Mouse (Mus musculus): ENCODE measurements around the gene Edem1. TPM values are rescaled to one million over a fixed set of nuclear protein-coding genes. Genes with fewer than 3 reads are reported as not detected.

The Edem1 gene
- polyA plus RNA-seq, 1 experiment: 15.4 TPM

DNA sequence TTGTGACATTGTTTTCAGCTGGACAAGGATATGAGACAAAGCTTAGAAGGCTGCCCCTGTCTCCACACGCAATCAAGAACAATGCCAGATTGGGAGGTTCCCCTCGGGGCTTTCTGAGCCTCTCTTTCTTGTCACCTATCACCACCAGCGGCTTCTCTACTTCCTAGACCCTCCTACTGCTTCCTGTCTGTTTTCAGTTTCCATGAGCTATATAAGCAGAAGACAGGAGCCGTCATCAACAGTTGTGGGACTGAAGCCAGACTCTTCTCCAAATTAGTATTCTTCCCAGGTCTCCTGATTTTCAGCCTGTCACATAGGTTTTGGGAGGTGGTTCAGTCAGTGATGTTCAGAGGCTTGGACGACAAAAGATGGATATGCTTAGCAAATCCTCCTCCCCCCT, 47.6 kb downstream of the Edem1 start:
- Histone ChIP-seq H3K4me3 (no peak overlapping the region), H3K27me3 (ENCODE audit: control insufficient read depth, insufficient read depth, insufficient read length) (peaks cover 6% of the 10 kb centered on the region), H3K79me2 (ENCODE audit: control insufficient read depth, insufficient read depth) (no peaks in the 10 kb centered on the region), H3K4me2 (ENCODE audit: low read depth) (peak overlapping the region; percentile 51), H3K36me3 (ENCODE audit: control insufficient read depth, insufficient read depth) (no peaks in the 10 kb centered on the region), H3ac (ENCODE audit: control insufficient read depth, insufficient read length) (no peak overlapping the region)
- TF ChIP-seq MAX (IDR thresholded peaks at IDR 0.05; ENCODE audit: low read depth) (no peak), CEBPB (IDR thresholded peaks at IDR 0.05; ENCODE audit: insufficient read depth, poor library complexity, severe bottlenecking) (no peak), POLR2AphosphoS2 (IDR thresholded peaks at IDR 0.05; ENCODE audit: insufficient read length, low read depth) (no peak)

DNA sequence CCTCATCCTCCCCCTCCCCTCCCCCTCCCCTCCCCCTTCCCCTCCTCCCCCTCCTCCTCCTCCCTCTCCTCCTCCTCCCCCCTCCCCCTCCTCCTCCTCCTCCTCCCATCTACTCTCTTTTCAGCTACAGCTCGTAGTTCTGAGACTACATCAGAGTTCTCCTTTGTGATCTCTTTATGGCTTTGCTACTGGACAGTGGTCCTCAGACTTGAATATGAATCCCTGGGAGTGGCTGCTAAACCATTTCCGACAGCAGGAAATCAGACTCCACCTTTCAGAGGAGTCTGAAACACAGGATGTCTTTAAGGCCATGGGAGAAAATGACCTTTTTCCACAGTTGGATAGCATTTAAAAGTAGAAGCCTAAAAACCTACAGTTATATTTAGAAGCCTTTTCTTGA, 48.0 kb downstream of the Edem1 start:
- Histone ChIP-seq H3K4me2 (ENCODE audit: low read depth) (no peak overlapping the region), H3K36me3 (ENCODE audit: control insufficient read depth, insufficient read depth) (no peaks in the 10 kb centered on the region), H3K79me2 (ENCODE audit: control insufficient read depth, insufficient read depth) (no peaks in the 10 kb centered on the region), H3ac (ENCODE audit: control insufficient read depth, insufficient read length) (no peak overlapping the region), H3K4me3 (no peak overlapping the region), H3K27me3 (ENCODE audit: control insufficient read depth, insufficient read depth, insufficient read length) (peaks cover 6% of the 10 kb centered on the region)
- TF ChIP-seq POLR2A (IDR thresholded peaks at IDR 0.05; ENCODE audit: insufficient read length, low read depth) (no peak), REST (IDR thresholded peaks at IDR 0.05; ENCODE audit: insufficient read depth, insufficient read length) (no peak), CEBPB (IDR thresholded peaks at IDR 0.05; ENCODE audit: insufficient read depth, poor library complexity, severe bottlenecking) (no peak)

DNA sequence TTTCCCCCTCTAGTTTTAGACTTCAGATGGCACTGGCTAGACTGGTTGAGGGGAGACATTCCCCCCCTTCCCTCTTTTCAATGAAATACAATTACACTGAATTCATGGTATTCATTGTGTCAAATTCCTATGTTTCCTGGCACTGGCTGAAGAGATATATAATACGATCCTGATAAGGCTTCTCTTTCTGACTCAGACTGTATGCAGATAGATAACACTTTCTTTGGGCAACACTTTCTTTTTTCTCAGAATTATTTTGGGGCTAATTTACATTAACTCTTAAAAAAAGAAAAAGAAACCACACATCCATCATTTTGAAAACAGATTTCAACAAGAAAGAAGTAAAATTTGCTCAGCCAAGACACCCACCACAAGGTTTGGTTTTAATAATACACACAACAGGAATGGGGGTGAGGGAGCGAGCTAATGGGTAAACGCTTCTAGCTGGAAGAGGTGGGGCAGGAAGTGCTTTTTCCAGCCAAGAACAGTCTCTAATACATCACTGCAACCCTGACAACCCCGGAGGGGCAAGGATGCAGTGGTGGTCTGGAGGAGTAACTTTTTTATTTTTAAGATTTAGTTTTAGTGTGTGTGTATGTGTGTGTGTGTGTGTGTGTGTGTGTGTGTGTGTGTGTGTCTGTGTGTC, 52.0 kb downstream of the Edem1 start:
- Histone ChIP-seq H3K4me3 (no peak overlapping the region), H3ac (ENCODE audit: control insufficient read depth, insufficient read length) (no peak overlapping the region), H3K36me3 (ENCODE audit: control insufficient read depth, insufficient read depth) (no peaks in the 10 kb centered on the region), H3K79me2 (ENCODE audit: control insufficient read depth, insufficient read depth) (no peaks in the 10 kb centered on the region), H3K4me2 (ENCODE audit: low read depth) (no peak overlapping the region), H3K27me3 (ENCODE audit: control insufficient read depth, insufficient read depth, insufficient read length) (no peaks in the 10 kb centered on the region)
- no peak for TF ChIP-seq SRF (IDR thresholded peaks at IDR 0.05; ENCODE audit: control insufficient read depth, insufficient read length, low read depth)
- TF ChIP-seq USF1 (IDR thresholded peaks at IDR 0.05; ENCODE audit: low read depth): no peak
- no peak for TF ChIP-seq CEBPB (IDR thresholded peaks at IDR 0.05; ENCODE audit: insufficient read depth, poor library complexity, severe bottlenecking)
- TF ChIP-seq MAX (IDR thresholded peaks at IDR 0.05; ENCODE audit: low read depth): no peak
- no peak for TF ChIP-seq POLR2A (IDR thresholded peaks at IDR 0.05; ENCODE audit: insufficient read length, low read depth)
- TF ChIP-seq TCF12 (IDR thresholded peaks at IDR 0.05; ENCODE audit: insufficient read depth, poor library complexity, severe bottlenecking): no peak
- no peak for TF ChIP-seq MYOG (IDR thresholded peaks at IDR 0.05; ENCODE audit: control insufficient read depth in 1 of 3, insufficient read depth in 1 of 3, insufficient read length in 2 of 3, low read depth in 2 of 3)
- no peak for TF ChIP-seq TCF3 (IDR thresholded peaks at IDR 0.05; ENCODE audit: insufficient read length, low read depth)
- TF ChIP-seq REST (IDR thresholded peaks at IDR 0.05; ENCODE audit: insufficient read depth, insufficient read length): no peak
- no peak for TF ChIP-seq E2F4 (IDR thresholded peaks at IDR 0.05; ENCODE audit: insufficient read depth)
- no peak for TF ChIP-seq MYOD1 (IDR thresholded peaks at IDR 0.05; ENCODE audit: control insufficient read depth in 1 of 3, insufficient read length in 2 of 3, low read depth in 2 of 3)
- no peak for TF ChIP-seq POLR2AphosphoS2 (IDR thresholded peaks at IDR 0.05; ENCODE audit: insufficient read length, low read depth)

DNA sequence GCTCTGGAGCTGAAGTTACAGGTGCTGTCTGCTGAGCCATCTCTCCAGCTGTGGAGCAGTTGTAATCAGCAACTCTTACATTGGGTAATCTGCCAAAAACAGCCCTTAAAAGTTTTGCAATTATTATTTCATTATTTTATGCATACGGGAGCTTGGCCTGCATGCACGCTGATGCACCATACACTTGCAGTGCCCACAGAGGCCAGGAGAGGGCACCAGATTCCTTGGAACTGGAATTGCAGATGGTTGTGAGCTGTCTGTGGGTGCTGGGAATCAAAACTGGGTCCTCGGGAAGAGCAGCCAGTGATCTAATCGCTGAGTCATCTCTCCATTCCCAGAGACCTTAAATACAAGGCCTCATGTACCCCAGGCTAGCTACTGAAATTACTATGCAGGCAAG, 52.6 kb downstream of the Edem1 start:
- Histone ChIP-seq H3K4me3 (no peak overlapping the region), H3K36me3 (ENCODE audit: control insufficient read depth, insufficient read depth) (no peaks in the 10 kb centered on the region), H3K27me3 (ENCODE audit: control insufficient read depth, insufficient read depth, insufficient read length) (no peaks in the 10 kb centered on the region), H3K4me2 (ENCODE audit: low read depth) (no peak overlapping the region), H3K79me2 (ENCODE audit: control insufficient read depth, insufficient read depth) (no peaks in the 10 kb centered on the region), H3ac (ENCODE audit: control insufficient read depth, insufficient read length) (no peak overlapping the region)
- TF ChIP-seq SRF (IDR thresholded peaks at IDR 0.05; ENCODE audit: control insufficient read depth, insufficient read length, low read depth) (no peak), POLR2AphosphoS2 (IDR thresholded peaks at IDR 0.05; ENCODE audit: insufficient read length, low read depth) (no peak), POLR2A (IDR thresholded peaks at IDR 0.05; ENCODE audit: insufficient read length, low read depth) (no peak), CEBPB (IDR thresholded peaks at IDR 0.05; ENCODE audit: insufficient read depth, poor library complexity, severe bottlenecking) (no peak), REST (IDR thresholded peaks at IDR 0.05; ENCODE audit: insufficient read depth, insufficient read length) (no peak), MAX (IDR thresholded peaks at IDR 0.05; ENCODE audit: low read depth) (no peak), E2F4 (IDR thresholded peaks at IDR 0.05; ENCODE audit: insufficient read depth) (no peak), MYOD1 (IDR thresholded peaks at IDR 0.05; ENCODE audit: control insufficient read depth in 1 of 3, insufficient read length in 2 of 3, low read depth in 2 of 3) (no peak), TCF3 (IDR thresholded peaks at IDR 0.05; ENCODE audit: insufficient read length, low read depth) (no peak), USF1 (IDR thresholded peaks at IDR 0.05; ENCODE audit: low read depth) (no peak), MYOG (IDR thresholded peaks at IDR 0.05; ENCODE audit: control insufficient read depth in 1 of 3, insufficient read depth in 1 of 3, insufficient read length in 2 of 3, low read depth in 2 of 3) (no peak), TCF12 (IDR thresholded peaks at IDR 0.05; ENCODE audit: insufficient read depth, poor library complexity, severe bottlenecking) (no peak)

DNA sequence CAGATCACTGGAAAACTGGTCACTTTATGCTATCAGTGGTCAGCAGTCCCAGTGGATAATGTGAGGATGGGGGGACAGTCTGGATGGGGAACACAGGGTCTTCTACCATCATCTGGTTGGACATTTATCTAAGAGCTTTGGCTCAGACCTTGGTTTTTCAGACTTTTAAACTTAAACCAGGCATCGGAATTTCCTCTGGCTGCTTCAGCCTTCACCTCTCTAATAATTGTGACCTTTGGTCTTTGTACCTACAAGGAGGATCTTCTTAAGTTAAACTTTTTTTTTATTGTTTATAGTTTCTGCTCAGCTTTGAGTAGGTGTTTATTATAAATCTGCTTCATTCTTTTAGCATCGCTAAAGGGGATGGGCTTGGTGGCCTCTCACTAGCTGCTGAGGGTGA, 55.4 kb downstream of the Edem1 start:
- Histone ChIP-seq H3K4me2 (ENCODE audit: low read depth) (no peak overlapping the region), H3K4me3 (no peak overlapping the region), H3K36me3 (ENCODE audit: control insufficient read depth, insufficient read depth) (no peaks in the 10 kb centered on the region), H3K79me2 (ENCODE audit: control insufficient read depth, insufficient read depth) (no peaks in the 10 kb centered on the region), H3K27me3 (ENCODE audit: control insufficient read depth, insufficient read depth, insufficient read length) (no peaks in the 10 kb centered on the region), H3ac (ENCODE audit: control insufficient read depth, insufficient read length) (no peak overlapping the region)
- TF ChIP-seq MYOD1 (IDR thresholded peaks at IDR 0.05; ENCODE audit: control insufficient read depth in 1 of 3, insufficient read length in 2 of 3, low read depth in 2 of 3) (no peak), MAX (IDR thresholded peaks at IDR 0.05; ENCODE audit: low read depth) (no peak), USF1 (IDR thresholded peaks at IDR 0.05; ENCODE audit: low read depth) (no peak), CEBPB (IDR thresholded peaks at IDR 0.05; ENCODE audit: insufficient read depth, poor library complexity, severe bottlenecking) (no peak), POLR2A (IDR thresholded peaks at IDR 0.05; ENCODE audit: insufficient read length, low read depth) (no peak), SRF (IDR thresholded peaks at IDR 0.05; ENCODE audit: control insufficient read depth, insufficient read length, low read depth) (no peak), TCF3 (IDR thresholded peaks at IDR 0.05; ENCODE audit: insufficient read length, low read depth) (no peak), REST (IDR thresholded peaks at IDR 0.05; ENCODE audit: insufficient read depth, insufficient read length) (no peak), MYOG (IDR thresholded peaks at IDR 0.05; ENCODE audit: control insufficient read depth in 1 of 3, insufficient read depth in 1 of 3, insufficient read length in 2 of 3, low read depth in 2 of 3) (no peak), E2F4 (IDR thresholded peaks at IDR 0.05; ENCODE audit: insufficient read depth) (no peak), POLR2AphosphoS2 (IDR thresholded peaks at IDR 0.05; ENCODE audit: insufficient read length, low read depth) (no peak), TCF12 (IDR thresholded peaks at IDR 0.05; ENCODE audit: insufficient read depth, poor library complexity, severe bottlenecking) (no peak)
